Mouse (Mus musculus) midbrain, embryonic 13.5 days (tissue): ENCODE results near the gene 6030452D12Rik. TPM values are rescaled to one million over a fixed set of nuclear protein-coding genes. Genes with fewer than 3 reads are reported as not detected.

ENCODE experiments used
- ATAC-seq: fragments of 200-750 bp; cut with Nextera tagmentation; 2 replicates; pipeline ENCODE4 v1.8.0; 2017; ENCODE audit warnings: mild to moderate bottlenecking, moderate TSS enrichment, moderate library complexity
- H3K27ac ChIP-seq: fragments of 300-500 bp; sonication (generic); 2 replicates; pipeline ENCODE4 v1.5.1; 2015; ENCODE audit warnings: inconsistent platforms, mild to moderate bottlenecking, moderate library complexity
- H3K27me3 ChIP-seq: fragments of 300-500 bp; sonication (generic); 2 replicates; pipeline ENCODE4 v1.6.1; 2015; ENCODE audit warnings: mild to moderate bottlenecking, inconsistent platforms
- H3K36me3 ChIP-seq: fragments of 300-500 bp; sonication (generic); 2 replicates; pipeline ENCODE4 v1.6.1; 2015; ENCODE audit warnings: mild to moderate bottlenecking, inconsistent platforms
- H3K4me1 ChIP-seq: fragments of 300-500 bp; sonication (generic); replicated peaks from 2 replicates; pipeline ENCODE4 v1.6.1; 2015; ENCODE audit warnings: inconsistent platforms
- H3K4me2 ChIP-seq: fragments of 300-500 bp; sonication (generic); replicated peaks from 2 replicates; pipeline ENCODE4 v1.6.1; 2015; ENCODE audit warnings: moderate library complexity, mild to moderate bottlenecking, inconsistent platforms
- H3K4me3 ChIP-seq: fragments of 300-500 bp; sonication (generic); replicated peaks from 2 replicates; pipeline ENCODE4 v1.5.1; 2015; ENCODE audit warnings: mild to moderate bottlenecking, inconsistent platforms
- H3K9ac ChIP-seq: fragments of 300-500 bp; sonication (generic); replicated peaks from 2 replicates; pipeline ENCODE4 v1.6.1; 2015; ENCODE audit warnings: mild to moderate bottlenecking, inconsistent platforms
- H3K9me3 ChIP-seq: fragments of 300-500 bp; sonication (generic); 2 replicates; pipeline ENCODE4 v1.6.1; 2016; ENCODE audit warnings: mild to moderate bottlenecking, inconsistent platforms
- WGBS: fragments of 180-500 bp; shearing (Covaris S2); methylation state at CpG from one replicate; pipeline ENCODE4 v1.1.7; 2015; 5-methylcytosine and 5-hydroxymethylcytosine counted together
- polyA plus RNA-seq: library from polyadenylated mRNA; unstranded; fragments of >200 nt; fragmentation: Nextera tagmentation; extraction: Ambion mirVana; gene quantifications from 2 replicates; pipeline ENCODE4 v1.2.1, GENCODE M21; 2015

Gene 6030452D12Rik
- polyA plus RNA-seq, 1 experiment from 2014 or later, result not detected

DNA sequence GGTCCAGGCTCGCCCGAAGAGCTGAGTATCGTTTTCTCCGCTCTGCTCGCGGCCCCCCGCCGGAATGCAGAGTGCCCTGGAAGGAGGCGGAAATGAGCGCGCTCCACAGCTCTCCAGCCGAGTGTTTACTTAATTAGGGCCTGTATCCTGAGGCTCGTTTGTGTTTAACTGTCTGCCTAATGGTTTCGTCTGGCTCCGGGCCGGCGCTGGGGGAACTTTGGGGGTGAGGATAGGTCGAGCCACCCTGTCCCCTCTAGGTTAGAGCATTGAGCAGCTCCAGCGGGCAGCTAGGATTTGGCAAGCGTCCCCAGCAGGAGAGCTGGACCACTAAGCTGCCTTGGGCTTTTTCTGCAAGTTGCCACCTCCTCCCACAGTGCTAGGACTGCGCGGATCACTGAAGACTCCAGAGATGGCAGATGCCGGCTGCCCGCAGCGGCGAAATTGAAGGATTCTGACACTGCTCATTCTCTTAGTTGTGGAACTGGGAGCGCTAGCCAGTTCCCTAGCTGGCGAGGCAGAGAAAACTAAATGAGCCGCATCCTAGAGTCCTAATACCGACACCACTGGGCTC lies 7.5 kb downstream of the 6030452D12Rik start:
- Histone ChIP-seq H3K4me2 (peak overlapping the region; percentile 79), H3K27me3 (peaks cover 65% of the 10 kb centered on the region), H3K9ac (peak overlapping the region; percentile 49; the same call in 1 of the 2 replicates), H3K9me3 (no peaks in the 10 kb centered on the region), H3K4me1 (peaks cover 36% of the 10 kb centered on the region), H3K27ac (no peak overlapping the region), H3K36me3 (no peaks in the 10 kb centered on the region), H3K4me3 (peak overlapping the region; percentile 40)
- ATAC-seq, result peak; percentile 74
- WGBS, result under 1% methylated on average over 30 of the region's 30 CpGs

DNA sequence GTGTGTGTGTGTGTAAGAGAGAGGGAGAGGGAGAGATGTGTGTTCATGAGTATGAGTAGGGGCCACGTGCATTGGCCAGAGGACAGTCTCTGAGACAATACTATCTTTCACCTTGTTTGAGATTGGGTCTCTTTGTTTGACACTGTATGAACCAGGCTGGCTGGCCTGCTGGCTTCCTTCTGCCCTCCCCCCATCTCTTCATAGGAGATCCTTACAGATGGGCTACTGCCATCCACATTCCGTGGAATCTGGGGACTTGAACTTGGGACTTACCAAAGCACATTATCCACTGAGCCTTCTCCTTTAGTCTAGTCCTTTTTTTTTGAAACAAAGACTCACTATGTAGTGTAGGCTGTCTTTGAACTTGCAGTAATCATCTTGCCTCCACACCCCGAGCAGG lies 8.1 kb downstream of the 6030452D12Rik start:
- Histone ChIP-seq H3K4me3 (peak overlapping the region; percentile 40; the same call in 1 of the 2 replicates), H3K27me3 (peaks cover 71% of the 10 kb centered on the region), H3K9me3 (no peaks in the 10 kb centered on the region), H3K36me3 (no peaks in the 10 kb centered on the region), H3K4me2 (peak overlapping the region; percentile 79), H3K4me1 (peaks cover 36% of the 10 kb centered on the region), H3K9ac (0 out of 2 replicates have a peak overlapping the region, but pooled peaks have one; percentile 49), H3K27ac (no peak overlapping the region)
- ATAC-seq, result no peak; the same call in 1 of the 2 replicates
- WGBS, result 21% methylated on average over 3 of the region's 3 CpGs

DNA sequence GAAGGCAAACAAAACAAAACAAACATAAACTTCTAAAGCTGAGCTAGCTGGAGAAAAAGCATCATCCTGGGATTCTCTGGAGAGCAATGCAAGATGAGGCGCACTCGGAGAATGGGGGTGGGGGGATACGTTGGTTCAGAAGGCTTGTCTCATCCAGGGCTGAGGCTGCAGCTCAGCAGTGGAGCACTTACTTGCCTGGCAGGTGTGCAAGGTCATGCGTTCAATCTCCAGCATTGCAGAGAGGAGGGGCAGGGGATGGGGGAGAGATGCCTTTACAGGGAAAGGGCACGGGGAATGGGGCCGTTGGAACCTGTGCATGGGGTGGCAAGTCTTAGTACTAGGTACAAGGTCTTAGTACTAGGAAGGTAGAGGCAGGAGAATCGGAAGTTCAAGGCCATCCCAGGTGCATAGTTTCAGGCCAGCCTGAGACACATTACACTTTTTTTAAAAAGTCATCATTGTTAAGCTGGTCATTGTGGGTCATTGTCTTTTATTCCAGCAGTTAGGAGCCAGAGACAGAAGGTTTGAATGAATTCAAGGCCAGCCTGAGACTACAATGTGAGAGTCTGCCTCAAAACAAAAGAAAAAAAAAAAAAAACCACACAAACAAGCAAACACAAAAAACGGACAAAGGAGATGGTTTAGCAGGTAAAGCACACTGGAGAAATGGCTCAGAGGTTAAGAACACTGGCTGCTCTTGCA lies 8.9 kb downstream of the 6030452D12Rik start:
- Histone ChIP-seq H3K9me3 (no peaks in the 10 kb centered on the region), H3K9ac (no peak overlapping the region), H3K36me3 (no peaks in the 10 kb centered on the region), H3K27me3 (peaks cover 75% of the 10 kb centered on the region), H3K4me3 (no peak overlapping the region), H3K4me1 (peaks cover 36% of the 10 kb centered on the region), H3K27ac (no peak overlapping the region), H3K4me2 (no peak overlapping the region)
- WGBS, result 44% methylated on average over 8 of the region's 8 CpGs
- no peak for ATAC-seq

DNA sequence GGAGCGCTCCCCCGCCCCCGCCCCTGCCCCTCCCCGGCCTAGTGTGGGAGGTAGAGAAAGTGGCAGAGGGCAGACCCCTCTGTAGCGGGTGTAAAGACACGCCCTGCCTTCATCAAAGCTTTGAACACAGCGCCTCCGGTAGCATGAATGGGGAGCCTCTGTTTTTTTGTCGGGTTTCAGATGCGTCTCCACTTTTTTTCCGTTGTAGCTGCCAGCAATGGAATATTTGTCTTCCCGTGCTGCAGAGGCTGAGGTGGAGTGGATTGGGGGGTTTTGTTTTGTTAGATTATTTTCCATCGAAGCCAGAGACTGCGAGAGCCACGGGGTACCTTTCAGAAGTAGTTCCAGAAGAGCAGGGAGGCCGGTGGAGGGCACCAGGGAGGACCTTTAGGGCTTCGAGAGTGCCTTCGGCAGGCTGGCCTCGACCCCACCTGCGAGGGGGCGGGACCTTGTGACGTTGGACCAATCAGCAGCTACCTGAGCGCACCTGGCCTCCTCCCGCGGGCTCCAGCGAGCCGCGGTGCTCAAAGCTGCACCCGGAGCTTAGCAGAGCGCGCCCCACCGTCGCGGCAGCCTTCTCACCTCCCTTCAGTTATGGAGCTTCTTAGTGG lies 10.1 kb downstream of the 6030452D12Rik start, which contains the start of gene Cdh3:
Cdh3 (plus strand) TSS at position 527 of the 611 bp plus-strand sequence.
- WGBS, result under 1% methylated on average over 33 of the region's 34 CpGs
- ATAC-seq, result no peak
- Histone ChIP-seq H3K4me3 (peak within 1 kb of the TSS; percentile 34), H3K9me3 (no peaks in the 10 kb centered on the region), H3K9ac (0 out of 2 replicates have a peak within 1 kb of the TSS, but pooled peaks have one; percentile 29), H3K4me1 (peaks cover 36% of the 10 kb centered on the region), H3K27ac (no peak within 1 kb of the TSS), H3K27me3 (peaks cover 75% of the 10 kb centered on the region), H3K36me3 (no peaks in the 10 kb centered on the region), H3K4me2 (peak within 1 kb of the TSS; percentile 54)

DNA sequence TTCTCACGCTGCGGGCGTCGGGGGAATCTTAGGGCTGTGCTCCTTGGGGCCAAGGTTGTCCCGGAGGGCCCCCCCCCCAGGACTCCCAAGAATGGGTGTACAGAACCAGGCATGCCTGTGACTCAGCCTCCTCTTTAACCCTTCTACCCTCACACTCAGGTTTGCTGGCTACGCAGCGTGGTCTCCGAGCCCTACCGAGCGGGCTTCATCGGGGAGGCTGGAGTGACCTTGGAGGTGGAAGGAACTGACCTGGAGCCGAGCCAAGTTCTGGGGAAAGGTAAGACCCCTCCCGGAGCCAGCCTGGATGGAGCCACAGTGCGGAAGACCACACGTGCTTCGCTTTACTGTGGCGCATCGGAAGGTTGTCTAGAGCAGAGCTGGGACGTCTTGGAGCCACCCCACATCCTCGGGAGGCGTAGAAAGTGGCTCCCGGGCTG lies 10.8 kb downstream of the 6030452D12Rik start:
- H3K9me3 ChIP-seq, result no peaks in the 10 kb centered on the region
- 0 out of 2 replicates have a peak overlapping the region, but pooled peaks have one; percentile 29 for H3K9ac ChIP-seq
- ATAC-seq, result peak; percentile 31; the same call in 1 of the 2 replicates
- peak overlapping the region; percentile 34 for H3K4me3 ChIP-seq
- H3K27ac ChIP-seq, result no peak overlapping the region
- WGBS, result 1% methylated on average over 22 of the region's 22 CpGs
- peak overlapping the region; percentile 54 for H3K4me2 ChIP-seq
- peaks cover 74% of the 10 kb centered on the region for H3K27me3 ChIP-seq
- H3K4me1 ChIP-seq, result peaks cover 36% of the 10 kb centered on the region
- no peaks in the 10 kb centered on the region for H3K36me3 ChIP-seq

DNA sequence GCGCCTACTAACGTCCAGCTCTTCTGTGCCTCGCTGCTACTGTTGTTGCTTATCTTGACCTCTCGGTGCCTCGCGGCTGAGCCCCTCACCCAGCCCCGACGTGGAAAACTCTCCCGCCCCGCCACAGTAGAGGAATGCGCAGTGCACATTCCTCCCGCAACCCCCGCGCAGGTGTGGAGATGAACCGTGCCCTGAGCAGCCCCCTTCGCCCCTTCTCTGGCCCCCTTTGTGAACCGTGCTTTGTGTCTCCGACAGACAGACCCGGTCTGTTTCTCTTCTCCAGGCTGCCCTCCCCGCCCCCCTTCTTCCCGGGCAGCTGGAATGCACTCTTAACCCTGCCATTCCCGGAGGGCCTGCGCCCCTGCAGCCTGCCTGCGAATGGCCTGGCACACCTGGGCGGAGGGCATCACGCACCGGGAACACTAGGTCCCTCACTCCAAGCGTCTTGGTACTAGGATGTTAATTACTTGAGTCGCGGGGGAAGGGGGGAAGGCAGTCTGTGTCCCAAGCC lies 11.3 kb downstream of the 6030452D12Rik start:
- Histone ChIP-seq H3K27ac (no peak overlapping the region), H3K36me3 (no peaks in the 10 kb centered on the region), H3K27me3 (peaks cover 69% of the 10 kb centered on the region), H3K9ac (0 out of 2 replicates have a peak overlapping the region, but pooled peaks have one; percentile 29), H3K9me3 (no peaks in the 10 kb centered on the region), H3K4me2 (peak overlapping the region; percentile 54), H3K4me1 (peaks cover 36% of the 10 kb centered on the region), H3K4me3 (peak overlapping the region; percentile 34)
- WGBS, result 2% methylated on average over 29 of the region's 30 CpGs
- peak; percentile 16; the same call in 1 of the 2 replicates for ATAC-seq

DNA sequence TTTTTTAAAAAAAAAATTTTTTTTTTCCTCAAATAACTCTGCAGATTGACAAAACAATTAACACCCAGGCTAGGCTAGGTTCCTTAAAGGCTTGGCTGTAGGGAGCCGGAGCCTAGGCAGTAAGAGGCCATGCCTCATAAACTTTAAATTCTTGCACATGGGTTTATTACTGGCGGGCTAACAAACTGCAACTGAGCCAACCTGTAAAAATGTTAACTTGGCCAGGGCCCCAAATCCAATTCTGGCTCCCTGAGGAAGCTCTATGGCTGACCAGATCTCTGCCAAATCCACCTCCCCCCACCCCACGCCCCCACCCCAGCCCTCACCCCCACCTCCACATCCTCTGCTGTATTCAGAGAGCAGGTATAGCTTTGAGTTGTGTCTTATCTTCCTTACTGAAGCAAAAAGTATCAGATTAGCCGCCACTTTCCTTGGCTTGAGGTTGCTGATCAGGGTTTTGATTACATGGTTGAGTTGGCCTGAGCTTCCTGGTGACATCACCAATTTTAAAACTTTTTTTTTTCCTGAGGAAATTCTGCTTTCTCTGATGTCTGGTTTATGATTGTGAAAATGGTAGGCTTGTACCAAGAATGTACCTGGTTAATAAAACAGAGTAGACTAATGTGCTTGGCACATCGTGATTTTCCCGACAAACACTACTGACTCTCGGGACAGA lies 12.3 kb downstream of the 6030452D12Rik start:
- no peaks in the 10 kb centered on the region for H3K36me3 ChIP-seq
- no peaks in the 10 kb centered on the region for H3K9me3 ChIP-seq
- H3K27me3 ChIP-seq, result peaks cover 59% of the 10 kb centered on the region
- no peak overlapping the region for H3K9ac ChIP-seq
- H3K27ac ChIP-seq, result no peak overlapping the region
- no peak overlapping the region for H3K4me3 ChIP-seq
- WGBS, result 63% methylated on average over 7 of the region's 7 CpGs
- no peak for ATAC-seq
- H3K4me2 ChIP-seq, result no peak overlapping the region
- peaks cover 30% of the 10 kb centered on the region for H3K4me1 ChIP-seq

DNA sequence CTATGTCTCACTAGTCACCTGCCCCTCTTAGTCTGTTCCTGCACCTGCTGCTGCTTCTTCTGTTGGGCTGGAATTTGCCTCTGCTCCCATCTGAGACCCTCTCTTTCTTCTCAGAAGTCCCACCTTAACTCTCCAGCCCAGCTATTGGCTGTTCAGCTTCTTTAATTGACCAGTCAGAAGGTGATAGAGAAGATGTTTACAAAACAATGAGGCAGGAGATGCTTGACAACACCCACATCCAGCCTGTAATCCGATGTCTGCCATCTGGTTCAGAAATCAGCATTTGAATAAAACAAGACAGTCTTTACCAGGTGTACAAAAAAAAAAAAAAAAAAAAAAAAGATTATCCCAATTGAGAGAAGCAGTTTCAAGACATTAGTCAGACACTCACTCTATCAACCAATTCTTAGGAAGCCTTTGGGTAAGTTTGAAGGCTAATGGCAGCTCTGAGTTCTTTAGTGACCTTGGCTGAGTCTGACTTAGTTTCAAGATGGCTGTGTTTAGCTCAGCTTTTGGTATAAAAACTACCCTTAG lies 15.7 kb downstream of the 6030452D12Rik start:
- Histone ChIP-seq H3K9me3 (no peaks in the 10 kb centered on the region), H3K9ac (no peak overlapping the region), H3K36me3 (no peaks in the 10 kb centered on the region), H3K27me3 (peaks cover 28% of the 10 kb centered on the region), H3K4me3 (no peak overlapping the region), H3K27ac (no peak overlapping the region), H3K4me1 (peaks cover 11% of the 10 kb centered on the region), H3K4me2 (no peak overlapping the region)
- 13% methylated on average over 1 of the region's 1 CpGs for WGBS
- no peak for ATAC-seq

DNA sequence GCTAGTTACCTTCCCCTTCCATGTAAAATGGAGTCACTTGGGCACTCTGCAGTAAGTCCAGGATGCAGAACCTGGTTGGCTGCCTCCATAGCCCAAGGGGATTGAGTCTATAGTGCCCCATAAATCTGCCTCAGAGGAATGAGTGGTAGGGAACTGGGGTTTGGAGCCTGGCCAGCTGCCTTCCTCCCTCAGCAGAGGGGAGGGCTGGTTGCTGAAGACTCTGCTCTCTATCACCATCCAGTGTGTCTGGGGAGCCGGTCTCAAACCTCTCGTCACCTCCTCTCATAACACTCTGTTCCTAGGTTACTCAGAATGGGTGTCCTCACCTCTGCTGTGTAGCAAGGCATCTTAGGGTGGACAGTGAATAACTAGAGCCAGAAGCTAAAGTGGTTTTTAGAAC lies 16.3 kb downstream of the 6030452D12Rik start:
- WGBS, result 86% methylated on average over 2 of the region's 2 CpGs
- H3K9ac ChIP-seq, result no peak overlapping the region
- no peak overlapping the region for H3K4me3 ChIP-seq

DNA sequence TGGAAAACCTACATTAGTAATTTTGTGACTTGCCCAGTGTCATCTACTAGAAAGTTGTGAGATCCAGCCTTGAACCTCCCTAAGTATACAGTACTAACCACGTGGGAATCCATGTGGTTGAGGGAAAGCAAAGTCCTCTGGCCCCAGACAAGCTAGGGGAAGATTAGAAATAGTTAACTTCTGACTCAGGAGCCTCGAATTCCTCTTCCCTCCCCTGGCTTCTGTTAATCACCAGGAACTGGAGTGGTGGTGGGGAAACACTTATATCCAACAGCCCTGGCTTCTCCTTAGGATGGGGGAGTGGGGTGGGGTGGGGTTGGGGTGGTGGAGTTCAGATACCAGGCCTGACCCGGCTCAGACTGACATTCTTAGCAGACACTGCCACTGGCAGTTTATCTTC lies 18.4 kb downstream of the 6030452D12Rik start:
- no peaks in the 10 kb centered on the region for H3K36me3 ChIP-seq
- H3K9ac ChIP-seq, result no peak overlapping the region
- no peaks in the 10 kb centered on the region for H3K9me3 ChIP-seq
- ATAC-seq, result no peak
- no peak overlapping the region for H3K4me2 ChIP-seq
- H3K27ac ChIP-seq, result no peak overlapping the region
- peaks cover under 1% of the 10 kb centered on the region; the same call in 1 of the 2 replicates for H3K27me3 ChIP-seq
- H3K4me3 ChIP-seq, result no peak overlapping the region
- 52% methylated on average over 3 of the region's 3 CpGs for WGBS
- H3K4me1 ChIP-seq, result no peaks in the 10 kb centered on the region

More for the DNA sequence above, 16.3 kb downstream of the 6030452D12Rik start:
- H3K36me3 ChIP-seq, result no peaks in the 10 kb centered on the region
- peaks cover 22% of the 10 kb centered on the region for H3K27me3 ChIP-seq
- peaks cover 6% of the 10 kb centered on the region for H3K4me1 ChIP-seq
- no peak for ATAC-seq
- no peak overlapping the region for H3K4me2 ChIP-seq
- no peak overlapping the region for H3K27ac ChIP-seq
- no peaks in the 10 kb centered on the region for H3K9me3 ChIP-seq

DNA sequence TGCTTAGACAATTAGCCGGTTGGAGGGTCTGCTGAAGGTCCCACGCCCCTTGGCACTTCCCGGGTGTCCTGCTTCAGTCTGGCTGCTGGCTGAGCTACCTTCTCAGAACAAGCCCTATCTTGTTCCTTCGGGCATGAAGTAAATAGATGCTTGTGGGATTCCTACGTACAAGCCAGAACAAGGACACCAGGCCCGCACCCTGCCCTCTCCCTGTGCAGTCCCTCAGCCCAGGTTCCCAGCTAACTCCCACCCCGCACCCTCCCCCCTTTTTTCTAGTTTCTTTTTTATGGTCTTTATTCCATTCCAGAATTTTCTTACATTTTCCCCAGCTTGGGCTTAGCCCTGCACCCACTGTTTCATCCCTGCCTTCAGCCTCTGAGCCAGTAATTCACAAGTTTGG lies 20.3 kb downstream of the 6030452D12Rik start:
- Histone ChIP-seq H3K9me3 (no peaks in the 10 kb centered on the region), H3K4me3 (no peak overlapping the region), H3K36me3 (no peaks in the 10 kb centered on the region), H3K4me1 (no peaks in the 10 kb centered on the region), H3K27ac (no peak overlapping the region), H3K27me3 (no peaks in the 10 kb centered on the region), H3K9ac (no peak overlapping the region), H3K4me2 (no peak overlapping the region)
- no peak for ATAC-seq
- 90% methylated on average over 7 of the region's 7 CpGs for WGBS
